In the genomic region with DNA sequence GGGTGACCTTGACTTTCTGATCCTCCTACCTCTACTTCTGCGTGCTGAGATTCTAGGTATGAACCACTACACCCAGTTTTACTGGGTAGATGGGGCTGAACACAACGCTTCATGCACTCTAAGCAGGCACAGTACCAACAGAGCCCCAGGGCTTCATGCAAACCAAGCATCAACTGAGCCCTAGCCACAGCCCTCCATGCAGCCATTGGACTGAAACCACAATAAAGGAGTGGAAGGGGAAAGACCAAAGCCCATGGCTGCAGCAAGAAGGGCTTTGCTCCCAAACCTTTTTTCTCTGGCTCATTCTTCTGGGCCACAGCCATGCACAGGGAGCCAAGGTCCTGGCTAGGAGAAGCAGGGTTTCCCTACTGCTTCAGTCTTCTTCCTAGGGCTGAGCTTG, we compare ENCODE assay signal across 32 mouse cellular contexts. TPM values are rescaled to one million over a fixed set of nuclear protein-coding genes. Genes with fewer than 3 reads are reported as not detected.
DNase-seq lines count a peak whose midpoint lies in the region; ATAC-seq and TF ChIP-seq lines count a peak whose summit lies in the region.
"Had no signal": no experiment of that assay in that cellular context is flagged by ENCODE, and none has a peak within 500 bp of the region (broad histone marks: within the 10 kb centered on the region; RNA-seq: fewer than 3 reads in every experiment).

No protein-coding gene starts in this region.

- no peak overlapping the region for H3K4me2 ChIP-seq in forebrain, embryonic 11.5 days (ENCODE audit: low read depth, low read length, severe bottlenecking)
- no peak overlapping the region for H3K4me2 ChIP-seq in forebrain, embryonic 15.5 days (replicated peaks)
- H3K4me2 ChIP-seq in heart, embryonic 15.5 days: no peak overlapping the region
- H3K4me2 ChIP-seq: embryonic facial prominence, embryonic 13.5 days; embryonic facial prominence, embryonic 15.5 days; forebrain, embryonic 13.5 days had no signal

- no peak overlapping the region for H3K4me3 ChIP-seq in forebrain, embryonic 11.5 days (ENCODE audit: low read depth, low read length)
- no peak overlapping the region for H3K4me3 ChIP-seq in forebrain, embryonic 15.5 days
- no peak overlapping the region for H3K4me3 ChIP-seq in heart, embryonic 10.5 days
- H3K4me3 ChIP-seq in heart, embryonic 15.5 days: no peak overlapping the region
- no peak overlapping the region for H3K4me3 ChIP-seq in heart, adult 2 months
- H3K4me3 ChIP-seq: embryonic facial prominence, embryonic 13.5 days; embryonic facial prominence, embryonic 15.5 days; erythroblast, embryonic 14.5 days; forebrain, embryonic 10.5 days; forebrain, embryonic 13.5 days had no signal

- 82% methylated on average over 2 of the region's 2 CpGs for WGBS in forebrain, embryonic 11.5 days
- 73% methylated on average over 2 of the region's 2 CpGs for WGBS in forebrain, embryonic 15.5 days
- 71% methylated on average over 2 of the region's 2 CpGs for WGBS in heart, embryonic 10.5 days
- 96% methylated on average over 2 of the region's 2 CpGs for WGBS in heart, embryonic 15.5 days
- WGBS in heart, adult 2 months: 74% methylated on average over 2 of the region's 2 CpGs

- DNase-seq in forebrain, embryonic 11.5 days (ENCODE audit: low spot score): peak; percentile 28
- DNase-seq in heart, embryonic 10.5 days (ENCODE audit: low spot score): peak; percentile 20
- no peak for DNase-seq in heart, adult 18-20 months
- DNase-seq in heart, adult 2 months: no peak
- DNase-seq in Muller cell, postnatal 12 days (ENCODE audit: inconsistent ontology term): peak; percentile 11
- no peak for DNase-seq in adipocyte (ENCODE audit: low spot score)
- DNase-seq: adrenal gland, adult 2 months; adrenal gland, postnatal 10 days; adrenal gland, postnatal 25 days; B cell, adult 2 months; cerebellum, adult 11 months; cerebellum, adult 18-20 months; cerebellum, adult 8-10 months; cerebellum, adult 9-11 months; cerebellum, postnatal 14 days; cerebellum, postnatal 36 days; embryo, embryonic 11 days had no signal

- H3K36me3 ChIP-seq in forebrain, embryonic 11.5 days (ENCODE audit: control insufficient read depth, insufficient read depth, low read length): no peaks in the 10 kb centered on the region
- no peaks in the 10 kb centered on the region for H3K36me3 ChIP-seq in forebrain, embryonic 15.5 days
- H3K36me3 ChIP-seq in heart, embryonic 10.5 days: no peaks in the 10 kb centered on the region
- no peaks in the 10 kb centered on the region for H3K36me3 ChIP-seq in heart, embryonic 15.5 days
- H3K36me3 ChIP-seq in heart, adult 2 months (ENCODE audit: control insufficient read depth, insufficient read depth, low read length): no peaks in the 10 kb centered on the region
- H3K36me3 ChIP-seq: embryonic facial prominence, embryonic 13.5 days; embryonic facial prominence, embryonic 15.5 days; forebrain, embryonic 10.5 days; G1E had no signal

- ATAC-seq in forebrain, embryonic 11.5 days (replicated peaks; ENCODE audit: low FRiP score): no peak
- no peak for ATAC-seq in forebrain, embryonic 15.5 days (replicated peaks)
- ATAC-seq in heart, embryonic 15.5 days (replicated peaks; ENCODE audit: insufficient number of reproducible peaks, insufficient read depth, low FRiP score, low read depth): no peak
- ATAC-seq: activated CD4-positive, CD25-positive, alpha-beta regulatory T cell, adult 4 months; CD4-positive, CD25-positive, alpha-beta regulatory T cell, adult 4 months; forebrain, embryonic 13.5 days; forebrain, embryonic 16.5 days had no signal

- no peaks in the 10 kb centered on the region for H3K27me3 ChIP-seq in forebrain, embryonic 11.5 days (ENCODE audit: control insufficient read depth, insufficient read depth, low read length)
- H3K27me3 ChIP-seq in forebrain, embryonic 15.5 days: no peaks in the 10 kb centered on the region
- H3K27me3 ChIP-seq in heart, embryonic 10.5 days (ENCODE audit: insufficient read depth, poor library complexity, severe bottlenecking): no peaks in the 10 kb centered on the region
- no peaks in the 10 kb centered on the region for H3K27me3 ChIP-seq in heart, embryonic 15.5 days
- no peaks in the 10 kb centered on the region for H3K27me3 ChIP-seq in heart, adult 2 months (ENCODE audit: control insufficient read depth, insufficient read depth, low read length)
- H3K27me3 ChIP-seq: CH12.LX; embryonic facial prominence, embryonic 15.5 days; forebrain, embryonic 13.5 days had no signal

- no peaks in the 10 kb centered on the region for H3K9me3 ChIP-seq in forebrain, embryonic 11.5 days (ENCODE audit: control insufficient read depth, low read length)
- no peaks in the 10 kb centered on the region for H3K9me3 ChIP-seq in forebrain, embryonic 15.5 days
- no peaks in the 10 kb centered on the region for H3K9me3 ChIP-seq in heart, embryonic 10.5 days
- no peaks in the 10 kb centered on the region for H3K9me3 ChIP-seq in heart, embryonic 15.5 days (replicated peaks)
- H3K9me3 ChIP-seq: embryonic facial prominence, embryonic 13.5 days; embryonic facial prominence, embryonic 15.5 days; forebrain, embryonic 10.5 days; forebrain, embryonic 13.5 days; G1E had no signal

- no peak for TF ChIP-seq CTCF in heart, adult 2 months (IDR thresholded peaks at IDR 0.05)

- intact Hi-C loops in heart, adult 2 months (cut with DNase I): no loop called here

- no peaks in the 10 kb centered on the region for H3K4me1 ChIP-seq in forebrain, embryonic 11.5 days (replicated peaks; ENCODE audit: control insufficient read depth, insufficient read depth, low read length)
- no peaks in the 10 kb centered on the region for H3K4me1 ChIP-seq in forebrain, embryonic 15.5 days
- H3K4me1 ChIP-seq in heart, embryonic 10.5 days: peaks cover 18% of the 10 kb centered on the region
- H3K4me1 ChIP-seq in heart, embryonic 15.5 days (replicated peaks): peaks cover 13% of the 10 kb centered on the region
- peaks cover 2% of the 10 kb centered on the region; the same call in 1 of the 2 replicates for H3K4me1 ChIP-seq in heart, adult 2 months (ENCODE audit: control insufficient read depth, insufficient read depth, low read length)
- H3K4me1 ChIP-seq: embryonic facial prominence, embryonic 13.5 days; embryonic facial prominence, embryonic 15.5 days; forebrain, embryonic 13.5 days had no signal

- TF ChIP-seq EP300 in heart, adult 2 months (IDR thresholded peaks at IDR 0.05; ENCODE audit: insufficient read depth, low read depth, low read length): no peak

- TF ChIP-seq POLR2A in heart, adult 2 months (IDR thresholded peaks at IDR 0.05; ENCODE audit: insufficient read depth, low read depth, low read length): no peak

- no peaks in the 10 kb centered on the region for H3K79me2 ChIP-seq in heart, adult 2 months (replicated peaks; ENCODE audit: control insufficient read depth, insufficient read depth, low read length)

- no peak overlapping the region for H3K27ac ChIP-seq in forebrain, embryonic 11.5 days (ENCODE audit: low read depth, low read length)
- H3K27ac ChIP-seq in forebrain, embryonic 15.5 days (replicated peaks): no peak overlapping the region
- peak overlapping the region; percentile 54; the same call in 1 of the 2 replicates for H3K27ac ChIP-seq in heart, embryonic 10.5 days
- 0 out of 2 replicates have a peak overlapping the region, but pooled peaks have one; percentile 41 for H3K27ac ChIP-seq in heart, embryonic 15.5 days
- H3K27ac ChIP-seq in heart, adult 2 months: no peak overlapping the region
- H3K27ac ChIP-seq: embryonic facial prominence, embryonic 13.5 days; embryonic facial prominence, embryonic 15.5 days; forebrain, embryonic 10.5 days; forebrain, embryonic 13.5 days had no signal

- no peak overlapping the region for H3K9ac ChIP-seq in forebrain, embryonic 11.5 days (ENCODE audit: low read length)
- no peak overlapping the region for H3K9ac ChIP-seq in forebrain, embryonic 15.5 days (replicated peaks)
- H3K9ac ChIP-seq in heart, embryonic 15.5 days: no peak overlapping the region
- no peak overlapping the region for H3K9ac ChIP-seq in heart, adult 2 months (ENCODE audit: low read depth, low read length)
- H3K9ac ChIP-seq: embryonic facial prominence, embryonic 13.5 days; embryonic facial prominence, embryonic 15.5 days; forebrain, embryonic 13.5 days had no signal

RNA-seq across cellular contexts. Expression of gene Bnip1, which starts 31.7 kb away (rescaled TPM):
- 46.1 and 49.7 TPM in 2 replicates for polyA plus RNA-seq in forebrain, embryonic 11.5 days (2014; fragmentation: Nextera tagmentation; extraction: Ambion mirVana)
- 51.0 and 54.5 TPM in 2 replicates for polyA plus RNA-seq in forebrain, embryonic 15.5 days (2015; fragmentation: Nextera tagmentation; extraction: Ambion mirVana)
- 51.1 and 51.6 TPM in 2 replicates for polyA plus RNA-seq in heart, embryonic 10.5 days (2016; fragmentation: Nextera tagmentation; extraction: Ambion mirVana)
- 10 to 100 TPM; 28.5 to 30.0 TPM for total RNA-seq in heart, adult 18-20 months (2021)
- 51.6 and 53.3 TPM in 2 replicates for polyA plus RNA-seq in heart, embryonic 15.5 days (2015; fragmentation: Nextera tagmentation; extraction: Ambion mirVana)
- total RNA-seq in heart, adult 2 months (2021): 10 to 100 TPM; 28.5 to 28.8 TPM
- polyA plus RNA-seq in heart, adult 2 months (2012; rRNA removed): 23.7 and 28.8 TPM in 2 replicates

RNA-seq across cellular contexts. Expression of gene Nkx2-5, which starts 32.2 kb away (rescaled TPM):
- polyA plus RNA-seq in forebrain, embryonic 11.5 days (2014; fragmentation: Nextera tagmentation; extraction: Ambion mirVana): not detected in 2 replicates
- 0.59 TPM in 1 of 2 replicates, not detected in the other for polyA plus RNA-seq in forebrain, embryonic 15.5 days (2015; fragmentation: Nextera tagmentation; extraction: Ambion mirVana)
- 146 and 189 TPM in 2 replicates for polyA plus RNA-seq in heart, embryonic 10.5 days (2016; fragmentation: Nextera tagmentation; extraction: Ambion mirVana)
- total RNA-seq in heart, adult 18-20 months (2021): 10 to 100 TPM; 75.6 to 79.8 TPM
- polyA plus RNA-seq in heart, embryonic 15.5 days (2015; fragmentation: Nextera tagmentation; extraction: Ambion mirVana): 131 and 147 TPM in 2 replicates
- 10 to 100 TPM; 87.1 to 96.3 TPM for total RNA-seq in heart, adult 2 months (2021)
- 72.6 and 104 TPM in 2 replicates for polyA plus RNA-seq in heart, adult 2 months (2012; rRNA removed)
- total RNA-seq: adrenal gland, adult 2 months; adrenal gland, postnatal 10 days; adrenal gland, postnatal 25 days; adrenal gland, postnatal 4 days; CH12.LX; common myeloid progenitor, adult 5-6 weeks; G1E had no signal
- polyA plus RNA-seq: activated CD4-positive, CD25-positive, alpha-beta regulatory T cell, adult 4 months; brain, embryonic 14.5 days; CD4-positive, CD25-positive, alpha-beta regulatory T cell, adult 4 months; erythroblast, embryonic 14.5 days; forebrain, embryonic 10.5 days; forebrain, embryonic 13.5 days; forebrain, embryonic 16.5 days; G1E had no signal

Comparison
In these comparisons a context has a peak if more than half of its experiments do, and no peak if none do; other contexts are left out.
1. DNase-seq: peak in forebrain, embryonic 11.5 days (single experiment), heart, embryonic 10.5 days (single experiment) and Muller cell, postnatal 12 days (single experiment); none in heart, adult 18-20 months (0 of 2), heart, adult 2 months (0 of 2) and adipocyte (single experiment).
2. H3K27ac ChIP-seq: peak in heart, embryonic 10.5 days (single experiment) and heart, embryonic 15.5 days (single experiment); none in forebrain, embryonic 11.5 days (single experiment), forebrain, embryonic 15.5 days (single experiment) and heart, adult 2 months (single experiment).
3. RNA of gene Nkx2-5, which starts 32.2 kb away (polyA plus RNA-seq): 131 to 147 TPM in heart, embryonic 15.5 days, 146 to 189 TPM in heart, embryonic 10.5 days and 72.6 to 104 TPM in heart, adult 2 months; not detected in forebrain, embryonic 11.5 days and 0.59 TPM in forebrain, embryonic 15.5 days; every median in the first group is over 10 times any median in the second.